Mouse (Mus musculus): ENCODE data around the gene Taok2.

GRCm38 (mm10) chr7:126853454-126853853, 31.0 kb downstream of the Taok2 start:
- no peak for TF ChIP-seq CTCF (IDR thresholded peaks at IDR 0.05; ENCODE audit: low read depth)
- no peak for TF ChIP-seq EP300 (IDR thresholded peaks at IDR 0.05; ENCODE audit: low read depth)
